Mouse (Mus musculus) brain, embryonic 14.5 days (tissue): ENCODE data around the gene Pbx4.

Experiments used
- CTCF ChIP-seq: fragments of 200-500 bp; IDR thresholded peaks from 2 replicates; pipeline ENCODE4 v1.5.1; 2012; ENCODE audit warnings: inconsistent platforms, mild to moderate bottlenecking, moderate library complexity, borderline replicate concordance; ENCODE audit not compliant: insufficient read depth, insufficient read length; ENCODE audit errors: extremely low read depth
- POLR2A ChIP-seq: fragments of 200-500 bp; IDR thresholded peaks from 2 replicates; pipeline ENCODE4 v1.6.1; 2012; ENCODE audit warnings: mild to moderate bottlenecking, inconsistent platforms, borderline replicate concordance; ENCODE audit not compliant: poor library complexity, insufficient read depth, insufficient read length, severe bottlenecking; ENCODE audit errors: extremely low read depth

- no peak for TF ChIP-seq CTCF
- no peak for TF ChIP-seq POLR2A
Observed at GRCm38 (mm10) chr8:69826371-69826770, 5.9 kb upstream of the Pbx4 start.
